Mouse (Mus musculus): ENCODE results near the gene Tnk2. TPM values are rescaled to one million over a fixed set of nuclear protein-coding genes. Genes with fewer than 3 reads are reported as not detected.

The Tnk2 gene
- 6.3 and 6.6 TPM in 2 replicates for polyA plus RNA-seq (2016; fragmentation: Nextera tagmentation; extraction: Ambion mirVana)

- Histone ChIP-seq H3K9ac (peak within 1 kb of the TSS; percentile 94), H3K36me3 (peaks cover under 1% of the 10 kb centered on the region; the same call in 1 of the 2 replicates), H3K9me3 (replicated peaks) (no peaks in the 10 kb centered on the region), H3K4me2 (peak within 1 kb of the TSS; percentile 100), H3K27me3 (replicated peaks) (no peaks in the 10 kb centered on the region; the same call in 1 of the 2 replicates), H3K27ac (peak within 1 kb of the TSS; percentile 87), H3K4me3 (peak within 1 kb of the TSS; percentile 92), H3K4me1 (peaks cover 49% of the 10 kb centered on the region)
- ATAC-seq, result peak; percentile 82
- WGBS (ENCODE audit: insufficient replicate concordance), result under 1% methylated on average over 15 of the region's 40 CpGs
These were observed at the start of gene Tnk2 for GRCm38 (mm10) chr16:32643661-32644061. Gene Tnk2 (plus strand): TSS chr16:32643874.

DNA sequence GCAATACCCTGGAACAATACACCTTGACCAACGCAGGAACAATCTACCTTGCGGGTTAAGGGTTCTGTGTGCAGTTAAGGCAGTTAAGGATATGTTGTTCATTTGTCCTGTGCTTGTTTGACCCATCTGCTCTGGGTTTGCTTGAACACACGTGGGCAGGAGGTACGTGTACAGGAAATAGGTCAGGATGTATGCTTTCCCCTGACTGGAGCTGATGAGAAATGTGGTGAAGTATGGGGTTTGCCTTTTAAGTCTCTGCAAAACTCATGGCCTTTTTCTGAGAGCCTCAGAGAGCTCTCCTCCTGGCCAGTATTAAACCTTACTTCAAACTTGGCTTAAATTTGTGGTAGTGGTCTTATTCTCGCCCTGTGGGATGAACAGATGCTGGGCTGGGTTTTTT is 49.8 kb upstream of the Tnk2 start:
- no peak overlapping the region for H3K9ac ChIP-seq
- H3K4me1 ChIP-seq, result peaks cover 19% of the 10 kb centered on the region
- H3K27ac ChIP-seq, result no peak overlapping the region
- ATAC-seq, result no peak
- H3K9me3 ChIP-seq (replicated peaks), result no peaks in the 10 kb centered on the region
- H3K36me3 ChIP-seq, result no peaks in the 10 kb centered on the region
- H3K27me3 ChIP-seq (replicated peaks), result peaks cover 33% of the 10 kb centered on the region; the same call in 1 of the 2 replicates
- whole genome bisulfite sequencing (ENCODE audit: insufficient replicate concordance), result 49% methylated on average over 5 of the region's 5 CpGs
- no peak overlapping the region for H3K4me3 ChIP-seq
- H3K4me2 ChIP-seq, result no peak overlapping the region

DNA sequence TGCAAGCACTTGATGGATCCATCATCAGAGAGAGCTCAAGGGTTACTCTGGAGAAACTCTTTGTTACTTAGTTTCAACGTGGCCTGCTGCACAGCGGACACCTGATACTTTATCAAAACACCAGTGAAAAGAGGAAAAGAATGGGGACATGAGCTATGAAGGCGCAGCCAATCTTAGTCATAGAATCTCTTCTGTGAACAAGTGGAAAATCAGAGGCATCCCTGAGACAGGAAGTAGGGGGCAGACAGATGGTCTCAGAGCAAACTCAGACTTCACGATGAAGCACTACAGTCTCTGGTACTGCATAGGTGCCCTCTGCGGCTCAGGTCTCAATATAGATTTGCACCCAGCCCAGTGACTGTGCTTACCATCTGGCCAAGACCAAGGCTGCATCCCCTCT is 49.0 kb upstream of the Tnk2 start:
- no peaks in the 10 kb centered on the region for H3K36me3 ChIP-seq
- H3K4me2 ChIP-seq, result no peak overlapping the region
- no peak overlapping the region for H3K9ac ChIP-seq
- ATAC-seq, result no peak
- H3K27ac ChIP-seq, result no peak overlapping the region
- 72% methylated on average over 5 of the region's 5 CpGs for WGBS (ENCODE audit: insufficient replicate concordance)
- no peak overlapping the region for H3K4me3 ChIP-seq
- no peaks in the 10 kb centered on the region for H3K9me3 ChIP-seq (replicated peaks)
- H3K27me3 ChIP-seq (replicated peaks), result peaks cover 27% of the 10 kb centered on the region; the same call in 1 of the 2 replicates
- peaks cover 20% of the 10 kb centered on the region for H3K4me1 ChIP-seq

- Histone ChIP-seq H3K4me3 (no peak overlapping the region), H3K4me1 (peaks cover 20% of the 10 kb centered on the region), H3K9ac (no peak overlapping the region), H3K27me3 (replicated peaks) (peaks cover 24% of the 10 kb centered on the region; the same call in 1 of the 2 replicates), H3K4me2 (no peak overlapping the region), H3K36me3 (no peaks in the 10 kb centered on the region), H3K9me3 (replicated peaks) (no peaks in the 10 kb centered on the region), H3K27ac (no peak overlapping the region)
- ATAC-seq, result no peak
- 51% methylated on average over 10 of the region's 10 CpGs for WGBS (ENCODE audit: insufficient replicate concordance)
These were observed 48.4 kb upstream of the Tnk2 start for GRCm38 (mm10) chr16:32595142-32595855.

DNA sequence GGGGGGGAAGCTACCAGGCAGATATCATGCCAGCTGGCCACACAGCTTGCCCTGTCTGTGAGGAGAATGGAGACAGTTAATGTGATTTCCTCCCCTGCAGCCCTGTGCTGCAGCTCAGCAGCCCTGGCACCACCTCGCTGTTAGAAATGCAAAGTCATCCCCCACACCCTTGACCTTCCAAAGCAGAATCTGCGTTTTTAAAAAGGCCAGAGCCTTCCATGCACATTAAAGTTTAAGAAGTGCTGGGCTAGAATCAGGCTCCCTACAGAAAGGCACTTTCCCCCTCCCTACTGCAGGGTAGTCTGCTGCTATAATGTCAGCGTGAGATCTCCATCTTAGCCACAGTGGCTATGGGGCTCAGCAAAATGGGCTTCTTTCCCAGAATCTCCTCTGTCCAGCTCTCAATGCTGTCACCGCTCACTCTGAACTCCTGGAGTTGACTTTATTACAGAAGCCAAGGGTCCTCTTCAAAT is 45.7 kb upstream of the Tnk2 start:
- peaks cover 20% of the 10 kb centered on the region for H3K4me1 ChIP-seq
- H3K4me2 ChIP-seq, result peak overlapping the region; percentile 44
- no peaks in the 10 kb centered on the region for H3K36me3 ChIP-seq
- H3K9me3 ChIP-seq (replicated peaks), result no peaks in the 10 kb centered on the region
- no peak overlapping the region for H3K4me3 ChIP-seq
- peak overlapping the region; percentile 56 for H3K9ac ChIP-seq
- H3K27ac ChIP-seq, result peak overlapping the region; percentile 86
- 34% methylated on average over 4 of the region's 4 CpGs for WGBS (ENCODE audit: insufficient replicate concordance)
- H3K27me3 ChIP-seq (replicated peaks), result peaks cover 11% of the 10 kb centered on the region; the same call in 1 of the 2 replicates
- ATAC-seq, result peak; percentile 88

DNA sequence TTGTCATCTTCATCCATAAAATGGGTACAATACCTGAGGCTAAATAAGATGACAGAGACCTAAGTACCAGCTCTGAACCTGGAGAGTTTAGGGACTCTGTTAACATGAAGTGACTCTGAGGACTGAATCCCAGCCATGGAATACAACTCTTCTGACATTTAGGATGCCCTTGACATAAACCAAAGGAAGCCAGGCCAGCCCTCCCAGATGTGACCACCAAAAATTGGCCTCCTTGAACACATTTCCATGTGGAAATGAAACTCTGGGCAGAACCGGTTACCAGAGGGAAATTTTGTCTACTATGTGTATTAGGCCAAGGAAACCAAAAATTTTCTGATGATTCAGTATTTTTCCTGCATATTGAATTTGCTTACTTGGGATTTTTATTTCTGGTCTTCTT is 44.5 kb upstream of the Tnk2 start:
- no peaks in the 10 kb centered on the region for H3K9me3 ChIP-seq (replicated peaks)
- no peak overlapping the region for H3K4me3 ChIP-seq
- WGBS (ENCODE audit: insufficient replicate concordance), result 82% methylated on average over 1 of the region's 1 CpGs
- no peak overlapping the region for H3K9ac ChIP-seq
- no peak for ATAC-seq
- no peak overlapping the region for H3K4me2 ChIP-seq
- H3K36me3 ChIP-seq, result no peaks in the 10 kb centered on the region
- H3K4me1 ChIP-seq, result peaks cover 20% of the 10 kb centered on the region
- H3K27me3 ChIP-seq (replicated peaks), result no peaks in the 10 kb centered on the region
- peak overlapping the region; percentile 86; the same call in 1 of the 2 replicates for H3K27ac ChIP-seq

DNA sequence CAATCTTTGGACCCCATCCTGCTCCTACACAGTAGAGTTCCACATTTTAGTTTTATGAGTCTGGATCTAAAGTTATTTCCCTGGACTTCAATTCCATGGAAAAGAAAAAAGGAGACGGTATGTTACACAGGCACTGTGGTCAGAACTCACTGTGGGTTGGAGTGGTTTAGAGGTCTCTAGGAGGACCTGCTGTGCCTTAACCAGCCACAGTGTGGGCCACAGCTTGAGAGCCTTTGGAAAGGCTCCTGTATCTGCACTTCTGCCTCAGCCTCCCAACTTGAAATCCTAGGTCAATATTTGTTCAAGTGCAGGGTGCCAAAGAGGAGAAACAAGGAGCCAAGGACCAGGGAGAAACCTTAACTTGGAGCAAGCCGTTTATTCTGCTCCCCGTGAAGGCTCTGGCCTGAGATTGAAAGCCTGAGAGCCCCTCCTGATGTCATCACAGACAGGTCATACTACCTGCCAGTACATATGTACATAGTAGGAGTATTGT is 41.4 kb upstream of the Tnk2 start:
- no peak overlapping the region for H3K9ac ChIP-seq
- H3K27me3 ChIP-seq (replicated peaks), result no peaks in the 10 kb centered on the region
- no peaks in the 10 kb centered on the region for H3K9me3 ChIP-seq (replicated peaks)
- WGBS (ENCODE audit: insufficient replicate concordance), result 74% methylated on average over 3 of the region's 3 CpGs
- H3K27ac ChIP-seq, result no peak overlapping the region
- no peak overlapping the region for H3K4me3 ChIP-seq
- peaks cover 17% of the 10 kb centered on the region for H3K4me1 ChIP-seq
- H3K36me3 ChIP-seq, result no peaks in the 10 kb centered on the region
- ATAC-seq, result no peak
- H3K4me2 ChIP-seq, result no peak overlapping the region

- ATAC-seq, result no peak
- peaks cover 19% of the 10 kb centered on the region for H3K4me1 ChIP-seq
These were observed 35.9 kb upstream of the Tnk2 start for GRCm38 (mm10) chr16:32607562-32608343.

GRCm38 (mm10) chr16:32608344-32608711 is 35.3 kb upstream of the Tnk2 start:
- ATAC-seq, result no peak
- H3K9me3 ChIP-seq (replicated peaks), result no peaks in the 10 kb centered on the region
- H3K36me3 ChIP-seq, result peaks cover 27% of the 10 kb centered on the region
- H3K27ac ChIP-seq, result peak overlapping the region; percentile 96
- H3K27me3 ChIP-seq (replicated peaks), result no peaks in the 10 kb centered on the region
- peak overlapping the region; percentile 99 for H3K9ac ChIP-seq
- H3K4me1 ChIP-seq, result peaks cover 25% of the 10 kb centered on the region
- WGBS (ENCODE audit: insufficient replicate concordance), result 4% methylated on average over 8 of the region's 8 CpGs
- H3K4me2 ChIP-seq, result peak overlapping the region; percentile 78
- peak overlapping the region; percentile 93 for H3K4me3 ChIP-seq

More at GRCm38 (mm10) chr16:32607562-32608343, 35.9 kb upstream of the Tnk2 start:
- peak overlapping the region; percentile 78 for H3K4me2 ChIP-seq
- H3K9me3 ChIP-seq (replicated peaks), result no peaks in the 10 kb centered on the region
- peak overlapping the region; percentile 96 for H3K27ac ChIP-seq
- H3K9ac ChIP-seq, result peak overlapping the region; percentile 99
- 22% methylated on average over 7 of the region's 7 CpGs for WGBS (ENCODE audit: insufficient replicate concordance)
- peak overlapping the region; percentile 93 for H3K4me3 ChIP-seq
- no peaks in the 10 kb centered on the region for H3K27me3 ChIP-seq (replicated peaks)
- peaks cover 21% of the 10 kb centered on the region for H3K36me3 ChIP-seq

DNA sequence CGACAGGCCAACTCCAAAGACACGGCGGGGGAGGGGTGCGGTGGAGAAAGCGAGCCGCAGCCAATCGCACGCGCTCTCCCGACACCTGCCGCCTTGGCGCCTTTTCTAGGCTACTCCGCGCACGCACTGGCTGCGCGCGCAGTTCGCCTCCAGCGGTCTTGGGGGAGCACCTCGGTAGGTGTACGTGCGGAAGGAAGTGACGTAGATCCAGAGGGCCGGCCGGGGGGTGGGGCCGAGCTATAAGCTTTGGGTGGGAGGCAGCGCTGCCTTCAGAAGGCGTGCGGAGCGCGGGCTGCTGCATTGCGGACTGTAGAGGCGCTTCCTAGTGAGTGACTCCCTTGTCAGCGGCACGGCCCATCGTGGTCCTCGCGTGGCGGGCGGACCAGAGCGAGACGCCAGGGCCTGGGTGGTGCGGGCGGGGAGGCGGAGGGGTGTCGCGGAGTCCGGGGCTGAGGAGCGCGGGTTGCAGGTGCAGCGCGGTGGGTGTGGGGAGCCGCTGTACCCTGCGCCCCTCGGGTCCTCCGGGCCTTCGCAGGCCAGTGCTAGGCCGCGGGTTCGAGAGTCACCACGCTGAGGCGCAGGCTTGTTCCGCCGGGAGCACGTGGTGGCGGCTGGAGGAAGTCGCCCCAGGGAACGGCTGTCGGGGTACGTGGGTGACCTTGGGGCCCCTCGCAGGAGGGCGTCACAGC is 34.8 kb upstream of the Tnk2 start, which contains the start of gene Tfrc:
Gene Tfrc (plus strand): TSS at position 209 of the 689 bp plus-strand sequence.
- Histone ChIP-seq H3K36me3 (peaks cover 32% of the 10 kb centered on the region), H3K9ac (peak within 1 kb of the TSS; percentile 99), H3K27ac (peak within 1 kb of the TSS; percentile 96), H3K27me3 (replicated peaks) (no peaks in the 10 kb centered on the region), H3K4me3 (peak within 1 kb of the TSS; percentile 93), H3K9me3 (replicated peaks) (no peaks in the 10 kb centered on the region), H3K4me2 (peak within 1 kb of the TSS; percentile 78), H3K4me1 (peaks cover 30% of the 10 kb centered on the region)
- peak; percentile 93 for ATAC-seq
- under 1% methylated on average over 73 of the region's 73 CpGs for WGBS (ENCODE audit: insufficient replicate concordance)

DNA sequence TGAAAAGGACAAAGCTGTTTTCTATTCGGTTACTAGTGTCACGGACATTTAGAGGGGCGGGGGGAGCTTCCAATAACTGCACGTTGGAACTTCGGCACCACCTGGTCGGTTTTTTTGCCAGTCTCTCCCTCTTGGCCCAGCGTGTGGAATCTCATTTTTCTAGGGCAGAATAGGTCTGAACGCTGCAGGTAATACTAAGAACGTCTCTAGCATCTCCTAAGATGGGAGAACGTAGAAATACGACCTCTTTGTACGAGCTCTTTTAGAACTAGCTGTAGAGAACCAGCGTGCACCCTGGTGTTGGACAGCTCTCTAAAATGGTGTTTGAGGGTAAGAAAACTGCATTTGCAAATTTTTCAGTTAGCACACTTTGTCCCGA is 34.3 kb upstream of the Tnk2 start:
- H3K4me3 ChIP-seq, result peak overlapping the region; percentile 93
- H3K4me2 ChIP-seq, result peak overlapping the region; percentile 78
- peaks cover 36% of the 10 kb centered on the region for H3K4me1 ChIP-seq
- H3K9me3 ChIP-seq (replicated peaks), result no peaks in the 10 kb centered on the region
- under 1% methylated on average over 14 of the region's 14 CpGs for WGBS (ENCODE audit: insufficient replicate concordance)
- H3K27ac ChIP-seq, result peak overlapping the region; percentile 96
- peak overlapping the region; percentile 99 for H3K9ac ChIP-seq
- no peaks in the 10 kb centered on the region for H3K27me3 ChIP-seq (replicated peaks)
- H3K36me3 ChIP-seq, result peaks cover 38% of the 10 kb centered on the region
- ATAC-seq, result no peak

Measured in liver, embryonic 12.5 days (tissue).